Mouse (Mus musculus) forebrain, postnatal 0 days (tissue): ENCODE data around the gene Eva1b. TPM values are rescaled to one million over a fixed set of nuclear protein-coding genes. Genes with fewer than 3 reads are reported as not detected.

ENCODE experiments used
- ATAC-seq: fragments of 200-750 bp; cut with Nextera tagmentation; 2 replicates; pipeline ENCODE4 v1.8.0; 2017; ENCODE audit warnings: mild to moderate bottlenecking, moderate library complexity
- DNase-seq: peaks from one replicate; pipeline ENCODE4 v3.0.0-alpha.2; 2015
- H3K27ac ChIP-seq: fragments of 300-500 bp; sonication (generic); 2 replicates; pipeline ENCODE4 v1.5.1; 2014; ENCODE audit warnings: low read depth, mild to moderate bottlenecking, antibody characterized with exemption, low read length, moderate library complexity, mixed read lengths
- H3K27me3 ChIP-seq: fragments of 300-500 bp; sonication (generic); 2 replicates; pipeline ENCODE4 v1.6.1; 2014; ENCODE audit warnings: mild to moderate bottlenecking, low read length, mixed read lengths; ENCODE audit not compliant: insufficient read depth
- H3K36me3 ChIP-seq: fragments of 300-500 bp; sonication (generic); 2 replicates; pipeline ENCODE4 v1.6.1; 2014; ENCODE audit warnings: mild to moderate bottlenecking, moderate library complexity; ENCODE audit not compliant: insufficient read depth
- H3K4me1 ChIP-seq: fragments of 300-500 bp; sonication (generic); 2 replicates; pipeline ENCODE4 v1.6.1; 2014; ENCODE audit warnings: antibody characterized with exemption; ENCODE audit not compliant: insufficient read depth
- H3K4me2 ChIP-seq: fragments of 300-500 bp; sonication (generic); 2 replicates; pipeline ENCODE4 v1.6.1; 2014; ENCODE audit warnings: low read depth, mild to moderate bottlenecking, moderate library complexity
- H3K4me3 ChIP-seq: fragments of 300-500 bp; sonication (generic); 2 replicates; pipeline ENCODE4 v1.5.1; 2014; ENCODE audit warnings: low read depth, low read length, mixed read lengths
- H3K9ac ChIP-seq: fragments of 300-500 bp; sonication (generic); 2 replicates; pipeline ENCODE4 v1.6.1; 2014; ENCODE audit warnings: mild to moderate bottlenecking
- H3K9me3 ChIP-seq: fragments of 300-500 bp; sonication (generic); 2 replicates; pipeline ENCODE4 v1.6.1; 2016; ENCODE audit warnings: low read length
- CTCF ChIP-seq: sonication (generic); IDR thresholded peaks from 2 replicates; pipeline ENCODE4 v1.5.1; 2016; ENCODE audit warnings: antibody characterized with exemption, control low read depth, low read depth
- WGBS: fragments of 180-500 bp; shearing (Covaris S2); extraction: QIAGEN DNeasy Blood & Tissue Kit; methylation state at CpG from one replicate; pipeline ENCODE4 v1.1.7; 2014; 5-methylcytosine and 5-hydroxymethylcytosine counted together
- polyA plus RNA-seq: library from polyadenylated mRNA; unstranded; fragments of >200 nt; fragmentation: Nextera tagmentation; extraction: Ambion mirVana; gene quantifications from 2 replicates; pipeline ENCODE4 v1.2.1, GENCODE M21; 2015
- total RNA-seq: library from RNA; depleted of rRNA; stranded (reverse); fragments of >200 nt; gene quantifications from 2 replicates; pipeline ENCODE4 v1.2.3, GENCODE M21; 2014

Eva1b gene
- total and polyA plus RNA-seq, 2 experiments from 2014 or later: 10.6 to 12.9 TPM

DNA sequence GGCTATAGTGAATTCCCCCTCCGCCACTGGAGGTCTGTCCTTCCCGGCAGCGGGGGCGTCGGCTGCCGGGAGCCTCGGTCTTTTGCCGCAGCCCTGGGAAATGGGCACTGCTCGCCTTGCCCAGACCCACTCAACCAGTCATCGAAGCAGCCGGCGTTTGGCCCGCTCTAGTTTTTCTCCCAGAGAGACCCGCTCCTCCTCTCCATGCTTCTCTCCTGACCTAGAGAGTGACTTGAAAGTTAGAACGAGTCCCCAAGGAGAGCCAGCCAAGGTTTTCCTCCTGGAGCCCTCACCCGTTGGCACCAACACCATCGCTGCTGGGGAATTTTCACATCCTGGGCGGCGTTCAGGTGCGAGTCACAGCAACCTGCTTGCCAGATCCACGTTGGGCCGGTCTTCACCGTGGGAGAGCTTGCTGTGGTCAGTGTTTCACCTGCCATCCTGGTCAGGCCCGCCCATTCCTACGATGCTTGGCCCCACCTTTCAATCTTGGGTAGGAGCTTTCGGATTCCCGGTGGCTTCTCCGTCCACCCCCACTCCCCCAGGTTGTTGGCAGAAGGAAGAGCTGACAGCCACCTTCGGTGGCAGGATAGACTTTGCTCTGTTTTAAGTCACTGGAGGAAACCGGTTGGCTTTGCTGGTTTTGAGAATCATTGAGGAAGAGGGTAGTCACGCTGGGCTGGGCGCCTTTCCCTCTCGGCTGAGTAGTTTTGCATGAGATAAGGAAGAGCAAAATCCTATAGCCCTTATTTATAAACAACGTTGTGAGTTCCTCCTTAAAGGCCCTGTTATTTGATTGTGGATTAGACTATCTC is 43.1 kb upstream of the Eva1b start:
- peak overlapping the region; percentile 78 for H3K27ac ChIP-seq
- ATAC-seq (peak; percentile 21), DNase-seq (peak; percentile 41)
- peaks cover 27% of the 10 kb centered on the region for H3K4me1 ChIP-seq
- WGBS: 3% methylated on average over 34 of the region's 34 CpGs
- TF ChIP-seq CTCF: no peak
- peak overlapping the region; percentile 93 for H3K4me3 ChIP-seq
- H3K36me3 ChIP-seq: no peaks in the 10 kb centered on the region
- peak overlapping the region; percentile 85 for H3K4me2 ChIP-seq
- H3K27me3 ChIP-seq: no peaks in the 10 kb centered on the region
- H3K9ac ChIP-seq: peak overlapping the region; percentile 80
- H3K9me3 ChIP-seq: no peaks in the 10 kb centered on the region

DNA sequence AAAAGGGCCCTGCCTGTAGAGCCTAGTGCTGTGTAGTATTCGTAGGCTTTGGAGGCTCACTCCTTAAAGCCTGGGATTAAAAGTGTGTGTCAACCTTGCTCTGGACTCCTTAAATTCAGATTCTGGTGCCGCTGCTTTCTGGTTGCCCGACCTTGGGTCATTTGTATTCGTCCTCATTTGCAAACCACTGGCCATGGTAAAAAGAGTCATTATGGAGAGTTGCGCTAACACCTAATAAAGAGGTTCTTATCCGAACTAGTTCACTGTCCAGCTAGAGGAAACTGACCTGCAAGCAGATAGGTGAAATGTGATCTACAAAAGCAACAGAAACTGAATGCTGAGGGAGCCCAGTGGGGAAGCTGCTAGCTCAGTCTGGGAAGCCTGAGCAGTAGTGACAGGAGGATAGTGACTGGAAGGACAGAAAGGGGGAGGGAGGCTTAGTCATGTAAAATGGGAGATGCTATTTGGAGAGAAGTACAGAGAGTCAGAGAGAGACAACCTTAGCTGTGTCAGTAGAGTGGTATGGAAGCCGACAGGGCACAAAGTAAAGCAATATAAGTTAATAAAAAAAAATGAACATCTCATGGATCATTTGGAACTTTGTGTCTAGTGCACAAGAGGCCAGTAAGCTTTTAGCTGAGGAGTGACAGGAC is 42.3 kb upstream of the Eva1b start:
- Histone ChIP-seq H3K9ac (peak overlapping the region; percentile 15; the same call in 1 of the 2 replicates), H3K27me3 (no peaks in the 10 kb centered on the region), H3K36me3 (no peaks in the 10 kb centered on the region), H3K4me2 (peak overlapping the region; percentile 85), H3K4me3 (peak overlapping the region; percentile 93; the same call in 1 of the 2 replicates), H3K4me1 (peaks cover 28% of the 10 kb centered on the region), H3K27ac (no peak overlapping the region), H3K9me3 (no peaks in the 10 kb centered on the region)
- no peak for TF ChIP-seq CTCF
- DNase-seq (no peak), ATAC-seq (no peak)
- 51% methylated on average over 7 of the region's 7 CpGs for WGBS

DNA sequence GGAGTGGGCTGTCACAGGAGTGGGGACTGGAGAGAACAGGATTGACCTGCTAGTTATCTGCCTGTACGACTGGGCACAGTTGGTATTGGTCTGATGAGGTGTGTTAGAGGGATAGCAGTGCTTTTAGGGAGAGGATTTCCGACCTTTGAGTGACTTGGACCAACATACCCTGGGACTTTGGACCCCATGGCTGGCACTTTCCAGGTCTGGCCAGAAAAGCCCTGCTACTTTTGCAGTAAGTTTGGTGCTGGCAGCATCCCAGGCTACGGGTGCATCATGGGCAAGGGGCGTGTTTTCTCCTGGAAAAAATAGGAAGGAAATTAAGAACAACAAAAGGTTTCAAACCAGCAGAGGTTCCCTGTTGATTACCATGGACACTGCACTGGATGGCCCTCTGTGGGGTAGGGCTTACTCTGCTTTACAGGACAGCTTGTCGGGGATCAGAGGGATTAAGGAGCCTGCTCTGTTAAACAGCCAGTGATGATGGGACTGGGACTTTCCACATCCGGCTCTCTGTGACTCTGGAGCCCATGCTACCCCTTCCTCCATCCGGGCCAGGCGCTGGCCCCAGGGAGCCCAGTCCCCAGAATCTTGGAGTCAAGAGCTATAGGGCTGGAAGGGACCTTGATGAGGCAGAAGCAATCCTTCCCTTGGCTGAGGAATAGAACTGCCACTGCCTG is 39.3 kb upstream of the Eva1b start:
- Histone ChIP-seq H3K27me3 (no peaks in the 10 kb centered on the region), H3K4me2 (no peak overlapping the region), H3K36me3 (no peaks in the 10 kb centered on the region), H3K4me1 (peaks cover 27% of the 10 kb centered on the region), H3K9ac (no peak overlapping the region), H3K4me3 (no peak overlapping the region), H3K27ac (no peak overlapping the region), H3K9me3 (no peaks in the 10 kb centered on the region)
- WGBS: 27% methylated on average over 8 of the region's 8 CpGs
- TF ChIP-seq CTCF: no peak
- ATAC-seq (no peak), DNase-seq (no peak)

DNA sequence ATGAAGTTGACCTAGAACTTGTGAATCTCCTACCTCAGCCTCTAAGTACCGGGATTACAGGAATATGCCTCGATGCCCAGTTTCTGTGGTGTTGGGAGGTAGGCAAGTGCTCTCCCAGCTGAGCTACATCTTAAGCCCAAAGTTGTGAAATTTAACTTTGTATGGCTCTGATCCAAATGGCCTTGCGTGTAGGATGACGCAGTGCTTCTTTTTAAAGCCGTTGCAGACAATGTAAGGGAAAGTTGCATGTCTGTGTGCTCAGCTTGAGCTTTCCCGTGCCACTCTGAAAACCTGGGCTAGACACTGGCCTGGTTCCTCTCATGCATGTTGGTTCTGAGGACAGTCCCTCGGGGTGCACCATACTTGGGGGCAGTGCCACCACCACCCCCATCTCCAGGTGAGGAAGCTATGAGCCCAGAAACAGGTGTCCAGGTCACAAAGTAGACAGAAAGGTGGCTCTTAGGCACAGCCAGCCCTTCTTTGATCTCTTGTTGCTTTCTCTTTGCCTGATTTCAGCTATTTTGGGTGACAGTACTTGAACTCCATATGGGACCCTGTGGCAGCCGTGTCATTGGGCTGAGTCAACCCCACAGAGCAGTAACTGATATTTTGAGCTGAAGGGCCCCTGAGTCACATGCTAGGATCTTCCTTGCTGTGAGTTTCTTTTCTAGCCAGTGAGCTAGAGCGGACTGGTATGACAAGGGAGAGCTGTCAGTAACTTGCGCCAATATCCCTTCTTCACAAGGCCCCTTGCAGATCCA is 37.8 kb upstream of the Eva1b start:
- no peak for TF ChIP-seq CTCF
- WGBS: 76% methylated on average over 10 of the region's 10 CpGs
- Histone ChIP-seq H3K4me3 (no peak overlapping the region), H3K36me3 (no peaks in the 10 kb centered on the region), H3K4me2 (no peak overlapping the region), H3K4me1 (peaks cover 23% of the 10 kb centered on the region), H3K9ac (no peak overlapping the region), H3K27me3 (no peaks in the 10 kb centered on the region), H3K27ac (peak overlapping the region; percentile 54; the same call in 1 of the 2 replicates), H3K9me3 (no peaks in the 10 kb centered on the region)
- peak; percentile 37; the same call in 1 of the 2 replicates for ATAC-seq
- DNase-seq: no peak

DNA sequence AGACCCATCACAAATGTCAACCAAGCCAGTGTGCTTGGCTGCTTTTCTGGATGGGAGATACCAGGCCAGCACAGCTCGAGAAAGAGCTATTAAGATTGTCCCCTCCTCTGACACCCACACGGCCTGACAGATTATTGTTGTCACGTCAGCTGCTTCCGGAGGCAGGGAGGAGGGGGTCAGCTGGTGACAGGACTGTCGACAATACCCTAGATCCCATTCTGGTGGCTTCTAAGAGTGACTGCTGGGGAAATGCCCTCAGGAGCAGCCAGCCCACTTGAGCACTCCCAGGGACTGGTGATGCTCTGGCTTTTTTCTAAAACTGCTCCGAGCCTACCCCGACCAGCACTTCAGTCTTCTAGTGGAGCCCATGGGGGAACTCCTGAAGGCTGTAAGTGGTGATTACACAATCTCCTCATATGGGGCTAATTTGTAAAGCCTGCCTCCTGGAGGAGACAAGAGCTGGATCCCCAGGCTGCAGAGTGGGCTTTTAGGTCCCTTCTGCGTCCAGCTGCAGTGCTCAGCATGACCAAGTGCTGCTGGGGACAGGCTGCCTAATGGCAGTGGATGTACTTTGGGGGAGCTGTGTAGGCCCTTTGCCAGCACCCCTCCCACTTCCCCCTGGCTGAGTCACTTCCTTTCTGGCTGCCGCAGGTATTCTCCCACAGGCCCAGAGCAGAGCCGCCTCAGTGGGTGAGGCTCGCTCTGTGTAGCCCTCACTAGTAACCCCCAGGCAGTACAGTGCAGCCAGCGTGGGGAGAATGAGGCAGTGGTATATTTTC is 37.0 kb upstream of the Eva1b start:
- DNase-seq (peak; percentile 32), ATAC-seq (peak; percentile 66)
- Histone ChIP-seq H3K36me3 (no peaks in the 10 kb centered on the region), H3K27me3 (no peaks in the 10 kb centered on the region), H3K27ac (peak overlapping the region; percentile 75), H3K4me1 (peaks cover 16% of the 10 kb centered on the region), H3K9ac (no peak overlapping the region), H3K4me2 (no peak overlapping the region), H3K9me3 (no peaks in the 10 kb centered on the region), H3K4me3 (no peak overlapping the region)
- TF ChIP-seq CTCF: peak; percentile 42
- WGBS: 11% methylated on average over 12 of the region's 12 CpGs

DNA sequence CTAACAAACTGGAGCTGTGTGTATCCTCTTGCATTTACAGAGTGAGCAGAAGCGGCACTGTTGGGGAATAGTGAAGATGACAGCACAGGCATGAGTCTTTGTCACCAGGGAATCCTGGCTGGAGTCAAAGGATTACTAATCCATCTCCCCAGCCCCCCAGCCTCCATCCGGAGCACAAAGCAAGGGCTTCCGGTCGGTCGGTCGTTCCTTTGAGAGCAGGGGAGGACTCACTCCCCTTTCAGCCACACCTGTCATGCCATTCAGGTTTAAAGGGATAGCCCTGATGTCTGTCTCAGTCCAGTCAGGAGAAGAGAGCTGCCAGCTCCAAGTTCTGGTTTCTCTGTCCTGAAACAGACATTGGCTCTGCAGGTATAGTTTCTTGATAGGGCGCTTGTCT is 36.4 kb upstream of the Eva1b start:
- Histone ChIP-seq H3K9me3 (no peaks in the 10 kb centered on the region), H3K36me3 (no peaks in the 10 kb centered on the region), H3K4me2 (no peak overlapping the region), H3K27me3 (no peaks in the 10 kb centered on the region), H3K9ac (no peak overlapping the region), H3K4me1 (peaks cover 13% of the 10 kb centered on the region), H3K4me3 (no peak overlapping the region), H3K27ac (peak overlapping the region; percentile 75)
- WGBS: 17% methylated on average over 7 of the region's 7 CpGs
- DNase-seq (no peak), ATAC-seq (no peak)
- TF ChIP-seq CTCF: no peak
